Mouse (Mus musculus) G1E-ER4 (cell line): Measurements from ENCODE around the gene Cryba2. TPM values are rescaled to one million over a fixed set of nuclear protein-coding genes. Genes with fewer than 3 reads are reported as not detected.

Experiments used
- GATA1 ChIP-seq: IDR thresholded peaks from one replicate; pipeline ENCODE4 v1.8.0; 2012; ENCODE audit warnings: low read length, inconsistent platforms
- polyA plus RNA-seq: library from polyadenylated mRNA; stranded (reverse); fragments of >175 nt; gene quantifications from 2 replicates; pipeline ENCODE4 v1.2.3, GENCODE M21; 2012

The Cryba2 gene
- polyA plus RNA-seq = not detected in 2 replicates

DNA sequence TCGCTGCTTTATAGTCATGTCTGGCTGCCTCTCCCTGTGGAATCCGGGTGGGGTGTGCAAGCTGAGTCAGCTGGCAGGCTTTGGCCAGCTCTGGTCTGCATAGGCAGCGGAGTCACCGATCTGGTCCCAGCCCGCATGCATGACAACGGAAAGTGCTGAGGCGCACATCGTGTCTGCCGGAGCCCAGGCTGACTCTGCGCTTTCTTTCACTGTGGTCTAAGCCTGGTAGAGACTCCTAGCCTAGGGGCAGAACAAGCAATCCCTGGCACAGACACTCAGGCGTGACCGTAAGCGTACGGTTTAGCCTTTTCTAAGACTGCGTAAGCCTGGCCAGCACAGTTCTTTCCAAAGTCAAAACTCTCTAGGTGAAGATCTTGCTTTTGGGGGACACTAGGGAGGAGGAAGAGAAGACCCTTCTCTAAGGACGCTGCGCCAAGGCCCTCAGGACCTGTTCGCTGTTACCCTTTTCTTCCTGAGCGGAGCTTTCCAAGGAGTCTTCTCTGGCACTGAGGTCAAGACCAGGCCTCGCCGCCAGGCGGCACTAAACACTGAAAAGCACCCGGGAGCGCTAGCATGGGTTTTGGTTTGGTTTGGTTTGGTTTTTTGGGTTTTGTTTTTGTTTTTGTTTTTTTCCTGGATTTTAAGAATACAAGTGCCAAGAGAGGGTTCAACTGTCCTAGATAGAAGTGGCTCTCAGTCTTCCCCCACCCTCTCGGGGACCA, at the start of gene Cryba2:
Gene Cryba2, minus strand, starts transcription at position 10 of the 722 bp plus-strand sequence.
- no peak for TF ChIP-seq GATA1

DNA sequence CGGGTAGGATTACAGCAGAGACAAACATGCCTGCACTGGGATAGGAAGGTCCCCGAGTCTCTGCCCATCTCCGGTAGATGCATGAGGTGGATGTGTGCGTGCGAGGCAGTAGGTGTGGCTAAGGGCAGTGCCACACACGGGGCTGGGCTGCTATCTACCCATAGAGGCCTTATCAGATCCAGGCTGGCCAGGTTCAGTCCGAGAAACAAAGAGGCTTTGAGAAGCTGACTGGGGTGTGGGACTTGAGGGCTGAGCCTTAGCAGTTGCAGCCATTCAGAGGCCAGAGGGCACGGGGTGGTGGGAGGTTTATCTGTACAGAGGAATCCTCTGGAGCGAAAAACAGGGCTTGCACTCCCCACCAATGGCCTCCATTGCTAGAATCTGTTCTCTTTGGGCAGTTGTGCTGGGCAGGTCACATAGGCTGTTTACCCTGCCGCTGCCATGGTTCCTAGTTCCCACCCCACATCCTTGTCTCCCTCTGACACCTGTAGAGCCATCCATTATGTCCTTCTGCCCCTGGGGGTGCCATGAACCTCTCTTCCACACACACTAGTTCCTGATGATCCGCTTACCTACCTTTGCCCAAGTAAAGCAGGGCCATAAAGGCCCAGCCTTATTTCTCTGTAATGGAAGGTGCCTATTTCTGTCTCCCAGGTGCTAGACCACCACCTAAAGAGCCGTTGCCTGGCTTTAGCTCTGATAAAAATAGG, 48.9 kb upstream of the Cryba2 start:
- TF ChIP-seq GATA1 = no peak

- TF ChIP-seq GATA1 = no peak
Observed at GRCm38 (mm10) chr1:74939762-74940161, 46.8 kb upstream of the Cryba2 start.

DNA sequence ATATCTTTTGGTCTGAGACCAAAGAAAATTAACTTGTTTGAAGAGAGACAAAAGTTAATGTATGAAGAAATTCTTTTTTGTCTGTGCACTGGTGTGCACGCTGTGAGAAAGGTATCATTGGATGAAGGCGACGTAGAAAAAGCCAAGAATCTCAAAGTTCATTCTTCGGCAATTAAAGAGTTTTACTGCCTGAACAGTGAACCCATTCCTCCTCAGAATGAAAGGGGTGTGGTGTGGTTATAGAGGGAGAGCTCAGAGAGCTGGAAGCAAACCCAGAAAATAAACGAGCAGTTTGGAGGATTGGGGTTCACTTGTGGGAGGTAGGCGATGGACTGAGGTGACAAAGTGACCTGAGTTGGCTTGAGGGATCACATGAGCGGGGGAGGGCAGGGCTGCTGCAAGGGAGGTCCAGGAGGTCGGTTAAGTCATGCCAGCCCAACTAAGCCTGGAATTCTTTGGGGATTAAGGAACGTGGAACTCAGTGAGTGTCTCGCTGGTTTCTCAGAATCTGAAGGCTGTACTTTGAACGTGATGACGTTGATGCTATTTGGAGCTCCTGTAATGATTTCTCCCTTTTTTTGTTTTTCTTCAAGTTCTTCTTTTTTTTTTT, 43.4 kb upstream of the Cryba2 start:
- no peak for TF ChIP-seq GATA1

GRCm38 (mm10) chr1:74935402-74935801, 42.5 kb upstream of the Cryba2 start, which contains the start of gene Cfap65:
TSS of gene Cfap65 (minus strand) at chr1:74935599.
- no peak for TF ChIP-seq GATA1

DNA sequence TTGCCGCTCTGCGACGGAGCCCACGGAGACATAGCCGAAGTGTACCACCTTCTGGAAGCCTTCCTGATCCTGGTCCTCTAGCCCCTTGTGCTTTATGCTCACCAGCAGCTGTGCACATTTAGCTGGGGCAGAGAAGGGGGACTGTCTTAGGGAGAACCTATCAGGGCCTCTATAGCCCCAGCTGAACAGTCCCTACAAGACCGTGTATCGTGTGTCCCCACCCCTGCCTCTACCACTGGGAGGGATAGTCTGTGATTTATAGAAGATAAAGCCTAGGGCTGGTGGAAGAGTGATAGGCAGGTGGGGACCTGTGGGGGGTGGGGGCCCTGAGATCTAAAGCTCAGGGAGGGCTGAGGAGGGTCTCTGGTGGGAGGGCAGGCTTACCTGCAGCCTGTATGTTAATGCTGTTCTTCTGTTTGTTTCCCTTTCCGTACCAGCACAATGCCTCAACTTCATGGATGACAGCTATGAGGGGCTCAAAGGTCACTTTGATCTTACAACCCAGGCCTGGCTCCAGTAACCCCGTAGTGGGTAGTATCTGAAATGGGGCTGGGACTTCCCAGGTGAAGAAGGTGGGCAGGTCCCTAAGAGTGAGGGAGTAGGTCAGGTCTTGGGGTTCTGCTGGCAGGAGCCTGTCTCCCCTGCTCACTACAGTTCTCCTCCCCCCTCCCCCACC, 34.8 kb upstream of the Cryba2 start:
- TF ChIP-seq GATA1 = no peak

- no peak for TF ChIP-seq GATA1
Observed at GRCm38 (mm10) chr1:74926721-74927120, 33.8 kb upstream of the Cryba2 start.

- no peak for TF ChIP-seq GATA1
Observed at GRCm38 (mm10) chr1:74924464-74924863, 31.5 kb upstream of the Cryba2 start.

- TF ChIP-seq GATA1 = no peak
Observed at GRCm38 (mm10) chr1:74915706-74916105, 22.8 kb upstream of the Cryba2 start.

DNA sequence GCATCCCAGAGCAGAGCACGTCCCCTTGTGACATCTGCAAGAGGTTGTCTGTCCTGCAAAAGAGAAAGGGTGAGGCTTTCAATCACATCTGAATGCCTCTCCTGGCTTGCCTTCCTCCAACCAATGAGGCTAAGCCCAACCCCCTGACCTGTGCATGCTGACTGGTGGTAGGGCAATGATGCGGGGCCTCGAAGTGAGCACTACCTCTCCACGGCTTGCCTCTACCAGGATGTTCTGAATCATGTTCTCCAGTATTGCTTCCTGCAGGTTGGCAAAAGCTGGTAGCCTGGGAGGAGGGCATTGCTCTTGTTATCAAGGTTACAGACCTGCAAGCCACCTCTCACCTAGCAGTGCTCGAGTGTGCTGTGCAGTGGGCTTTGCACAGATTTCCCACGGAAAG, 9.2 kb upstream of the Cryba2 start:
- TF ChIP-seq GATA1 = no peak

GRCm38 (mm10) chr1:74901686-74902085, 8.7 kb upstream of the Cryba2 start:
- no peak for TF ChIP-seq GATA1

DNA sequence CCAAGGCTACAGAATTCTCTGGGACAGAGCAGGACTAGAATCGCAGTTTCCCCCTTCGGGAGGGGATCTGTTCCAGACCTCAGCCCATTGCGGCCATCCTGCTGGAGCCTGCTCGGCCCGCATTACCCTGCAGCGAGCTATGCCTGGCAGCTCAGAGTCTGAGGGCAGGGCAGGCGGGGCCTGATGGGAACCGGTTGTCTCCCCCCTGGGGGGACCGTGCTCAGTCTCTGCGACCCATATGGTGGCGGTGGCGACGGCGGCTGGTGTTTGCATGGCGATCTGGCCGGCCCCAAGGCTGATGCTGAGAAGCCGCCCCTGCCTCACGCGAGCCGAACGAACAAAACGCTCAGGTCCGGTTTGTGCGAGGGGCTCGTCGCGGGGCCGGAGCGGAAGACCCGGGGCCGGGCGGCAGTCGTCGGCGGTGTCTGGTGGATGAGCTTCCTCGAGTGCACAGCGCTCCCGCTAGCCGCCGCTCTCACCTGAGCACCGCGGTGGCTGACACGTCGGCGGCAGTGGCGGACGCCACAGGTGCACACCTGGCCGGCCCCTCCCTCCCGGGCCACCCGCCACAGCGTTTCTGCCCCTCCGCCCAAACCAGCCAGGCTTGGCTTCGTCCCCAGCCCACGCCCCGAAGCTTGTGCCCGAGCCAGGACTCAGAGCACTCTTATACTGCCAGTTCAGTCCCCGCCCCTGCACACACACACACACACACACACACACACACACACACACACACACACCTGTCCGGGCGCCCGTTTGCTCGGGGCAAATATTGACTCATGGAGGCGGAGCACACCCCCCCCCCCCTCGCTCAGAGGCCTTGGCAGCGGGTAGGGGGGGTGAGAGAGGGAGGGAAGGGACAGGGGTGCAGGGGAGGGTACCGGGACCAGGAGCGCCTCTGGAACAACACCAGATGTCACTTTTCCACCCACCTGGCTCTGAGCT, 7.7 kb upstream of the Cryba2 start:
- TF ChIP-seq GATA1 = no peak

DNA sequence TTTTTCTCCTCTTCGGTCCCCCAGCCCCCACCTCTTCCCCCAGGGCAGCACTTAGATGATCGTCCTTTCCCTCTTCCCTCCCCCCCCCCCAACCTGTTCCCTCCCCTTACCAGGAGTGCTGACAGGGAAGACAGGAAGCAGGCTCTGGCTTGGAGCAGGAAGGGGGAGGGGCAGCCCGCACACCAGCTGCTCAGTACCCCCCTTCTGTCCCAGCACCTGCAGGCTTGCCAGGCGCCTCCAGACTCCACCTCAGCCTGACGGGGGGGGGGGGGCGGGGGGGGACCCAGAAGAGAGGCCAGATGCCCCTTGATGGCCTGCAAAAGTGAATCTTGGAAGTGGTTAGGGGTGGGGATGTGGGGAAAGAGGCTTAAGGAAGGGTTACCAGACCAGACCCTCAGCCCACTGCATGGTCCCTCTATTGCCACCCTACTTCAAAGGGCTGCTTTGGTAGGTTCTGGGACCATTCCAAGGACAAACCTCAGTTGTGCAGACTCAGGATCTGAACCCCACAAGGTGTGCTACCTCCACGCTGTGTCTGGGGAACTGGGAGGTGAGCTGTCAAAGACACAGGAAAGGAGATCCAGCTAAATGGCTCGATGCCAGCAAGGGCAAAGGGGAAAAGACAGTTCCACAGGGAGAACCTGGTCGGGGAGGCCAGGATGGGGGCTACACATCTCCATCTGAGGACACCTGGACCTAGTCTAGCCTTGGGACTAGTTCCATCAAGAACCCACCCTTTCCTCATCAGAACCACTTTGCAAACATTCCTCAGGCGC, 5.9 kb upstream of the Cryba2 start:
- no peak for TF ChIP-seq GATA1

- TF ChIP-seq GATA1 = no peak
Observed at GRCm38 (mm10) chr1:74897976-74898375, 5.0 kb upstream of the Cryba2 start.
